Mouse (Mus musculus) liver, embryonic 12.5 days (tissue): ENCODE measurements around the gene B3galt4. TPM values are rescaled to one million over a fixed set of nuclear protein-coding genes. Genes with fewer than 3 reads are reported as not detected.
A peak's percentile ranks its signal among the peaks of the same experiment; 100 is the strongest.

ENCODE experiments used
- ATAC-seq: fragments of 200-750 bp; cut with Nextera tagmentation; 2 replicates; pipeline ENCODE4 v1.8.0; 2017; ENCODE audit warnings: moderate number of reproducible peaks, mild to moderate bottlenecking, moderate library complexity
- H3K27ac ChIP-seq: fragments of 300-500 bp; sonication (generic); 2 replicates; pipeline ENCODE4 v1.5.1; 2016; ENCODE audit warnings: mild to moderate bottlenecking
- H3K27me3 ChIP-seq: fragments of 300-500 bp; sonication (generic); replicated peaks from 2 replicates; pipeline ENCODE4 v1.6.1; 2016; ENCODE audit warnings: mild to moderate bottlenecking, moderate library complexity
- H3K36me3 ChIP-seq: fragments of 300-500 bp; sonication (generic); 2 replicates; pipeline ENCODE4 v1.6.1; 2016; ENCODE audit warnings: mild to moderate bottlenecking, moderate library complexity
- H3K4me1 ChIP-seq: fragments of 300-500 bp; sonication (generic); 2 replicates; pipeline ENCODE4 v1.6.1; 2016
- H3K4me2 ChIP-seq: fragments of 300-500 bp; sonication (generic); 2 replicates; pipeline ENCODE4 v1.6.1; 2016; ENCODE audit warnings: mild to moderate bottlenecking, moderate library complexity
- H3K4me3 ChIP-seq: fragments of 300-500 bp; sonication (generic); 2 replicates; pipeline ENCODE4 v1.5.1; 2016; ENCODE audit warnings: mild to moderate bottlenecking, moderate library complexity
- H3K9ac ChIP-seq: fragments of 300-500 bp; sonication (generic); 2 replicates; pipeline ENCODE4 v1.6.1; 2016; ENCODE audit warnings: mild to moderate bottlenecking, moderate library complexity
- H3K9me3 ChIP-seq: fragments of 300-500 bp; sonication (generic); replicated peaks from 2 replicates; pipeline ENCODE4 v1.6.1; 2016; ENCODE audit warnings: mild to moderate bottlenecking, moderate library complexity
- WGBS: fragments of 180-500 bp; shearing (Covaris S2); methylation state at CpG from one replicate; pipeline ENCODE4 v1.1.7; 2016; ENCODE audit not compliant: insufficient replicate concordance; 5-methylcytosine and 5-hydroxymethylcytosine counted together
- polyA plus RNA-seq: library from polyadenylated mRNA; unstranded; fragments of >200 nt; fragmentation: Nextera tagmentation; extraction: Ambion mirVana; gene quantifications from 2 replicates; pipeline ENCODE4 v1.2.1, GENCODE M21; 2016

B3galt4 gene
- polyA plus RNA-seq, 1 experiment from 2014 or later = 2.6 TPM

- no peak overlapping the region for H3K4me3 ChIP-seq
- H3K4me1 ChIP-seq = peaks cover 44% of the 10 kb centered on the region
- no peaks in the 10 kb centered on the region for H3K9me3 ChIP-seq
- H3K4me2 ChIP-seq = no peak overlapping the region
- peaks cover 69% of the 10 kb centered on the region for H3K36me3 ChIP-seq
- no peak overlapping the region for H3K9ac ChIP-seq
- WGBS = 85% methylated on average over 15 of the region's 15 CpGs
- H3K27ac ChIP-seq = no peak overlapping the region
- H3K27me3 ChIP-seq = no peaks in the 10 kb centered on the region
- ATAC-seq = no peak
These were observed 14.3 kb downstream of the B3galt4 start for GRCm38 (mm10) chr17:33936993-33937392.

- Histone ChIP-seq H3K27ac (no peak overlapping the region), H3K4me2 (no peak overlapping the region), H3K4me1 (peaks cover 45% of the 10 kb centered on the region), H3K9ac (no peak overlapping the region), H3K36me3 (peaks cover 68% of the 10 kb centered on the region), H3K4me3 (no peak overlapping the region), H3K9me3 (no peaks in the 10 kb centered on the region), H3K27me3 (no peaks in the 10 kb centered on the region)
- 83% methylated on average over 21 of the region's 21 CpGs for WGBS
- no peak for ATAC-seq
These were observed 15.7 kb downstream of the B3galt4 start for GRCm38 (mm10) chr17:33935422-33936055.

- ATAC-seq = no peak
- WGBS = 85% methylated on average over 15 of the region's 15 CpGs
- Histone ChIP-seq H3K9me3 (no peaks in the 10 kb centered on the region), H3K27ac (no peak overlapping the region), H3K4me2 (no peak overlapping the region), H3K4me1 (peaks cover 44% of the 10 kb centered on the region), H3K36me3 (peaks cover 57% of the 10 kb centered on the region), H3K4me3 (no peak overlapping the region), H3K27me3 (no peaks in the 10 kb centered on the region), H3K9ac (no peak overlapping the region)
These were observed 18.3 kb downstream of the B3galt4 start for GRCm38 (mm10) chr17:33932970-33933369.

- Histone ChIP-seq H3K4me3 (no peak overlapping the region), H3K4me2 (no peak overlapping the region), H3K4me1 (peaks cover 49% of the 10 kb centered on the region), H3K9me3 (no peaks in the 10 kb centered on the region), H3K27ac (no peak overlapping the region), H3K9ac (no peak overlapping the region), H3K36me3 (peaks cover 58% of the 10 kb centered on the region), H3K27me3 (no peaks in the 10 kb centered on the region)
- no peak for ATAC-seq
- WGBS = 85% methylated on average over 14 of the region's 14 CpGs
These were observed 18.8 kb downstream of the B3galt4 start for GRCm38 (mm10) chr17:33932448-33932847.

- no peaks in the 10 kb centered on the region for H3K9me3 ChIP-seq
- ATAC-seq = no peak
- peaks cover 49% of the 10 kb centered on the region for H3K4me1 ChIP-seq
- no peak overlapping the region for H3K4me2 ChIP-seq
- WGBS = 91% methylated on average over 11 of the region's 11 CpGs
- no peak overlapping the region for H3K27ac ChIP-seq
- no peaks in the 10 kb centered on the region for H3K27me3 ChIP-seq
- H3K9ac ChIP-seq = no peak overlapping the region
- H3K4me3 ChIP-seq = no peak overlapping the region
- H3K36me3 ChIP-seq = peaks cover 57% of the 10 kb centered on the region
These were observed 19.3 kb downstream of the B3galt4 start for GRCm38 (mm10) chr17:33931947-33932346.

GRCm38 (mm10) chr17:33931159-33931866, 20.0 kb downstream of the B3galt4 start:
- peak overlapping the region; percentile 96 for H3K9ac ChIP-seq

GRCm38 (mm10) chr17:33930280-33931158, 20.8 kb downstream of the B3galt4 start:
- Histone ChIP-seq H3K9ac (peak overlapping the region; percentile 96), H3K4me3 (peak overlapping the region; percentile 92), H3K4me2 (peak overlapping the region; percentile 100), H3K36me3 (peaks cover 60% of the 10 kb centered on the region), H3K4me1 (peaks cover 57% of the 10 kb centered on the region), H3K9me3 (no peaks in the 10 kb centered on the region), H3K27ac (peak overlapping the region; percentile 96), H3K27me3 (no peaks in the 10 kb centered on the region)
- peak; percentile 19; the same call in 1 of the 2 replicates for ATAC-seq
- under 1% methylated on average over 45 of the region's 45 CpGs for WGBS

More at GRCm38 (mm10) chr17:33931159-33931866, 20.0 kb downstream of the B3galt4 start:
- H3K36me3 ChIP-seq = peaks cover 59% of the 10 kb centered on the region
- H3K27me3 ChIP-seq = no peaks in the 10 kb centered on the region
- H3K9me3 ChIP-seq = no peaks in the 10 kb centered on the region
- ATAC-seq = no peak
- H3K4me3 ChIP-seq = peak overlapping the region; percentile 92
- peak overlapping the region; percentile 67 for H3K27ac ChIP-seq
- H3K4me1 ChIP-seq = peaks cover 52% of the 10 kb centered on the region
- 38% methylated on average over 18 of the region's 18 CpGs for WGBS
- H3K4me2 ChIP-seq = peak overlapping the region; percentile 100

GRCm38 (mm10) chr17:33929371-33930279, 21.7 kb downstream of the B3galt4 start, which contains the start of gene Rgl2:
Rgl2 (plus strand) TSS chr17:33929543.
- Histone ChIP-seq H3K4me2 (peak within 1 kb of the TSS; percentile 100), H3K4me1 (peaks cover 63% of the 10 kb centered on the region), H3K36me3 (peaks cover 58% of the 10 kb centered on the region), H3K4me3 (peak within 1 kb of the TSS; percentile 92), H3K9me3 (no peaks in the 10 kb centered on the region), H3K27me3 (no peaks in the 10 kb centered on the region), H3K27ac (peak within 1 kb of the TSS; percentile 96), H3K9ac (peak within 1 kb of the TSS; percentile 96)
- under 1% methylated on average over 78 of the region's 80 CpGs for WGBS
- peak; percentile 78 for ATAC-seq

GRCm38 (mm10) chr17:33928251-33928947, 22.9 kb downstream of the B3galt4 start:
- H3K4me1 ChIP-seq = peaks cover 76% of the 10 kb centered on the region
- no peak for ATAC-seq
- peak overlapping the region; percentile 96 for H3K27ac ChIP-seq
- H3K27me3 ChIP-seq = no peaks in the 10 kb centered on the region
- H3K9me3 ChIP-seq = no peaks in the 10 kb centered on the region
- H3K4me2 ChIP-seq = peak overlapping the region; percentile 100
- peak overlapping the region; percentile 96 for H3K9ac ChIP-seq
- H3K4me3 ChIP-seq = peak overlapping the region; percentile 92
- WGBS = 50% methylated on average over 21 of the region's 21 CpGs
- peaks cover 46% of the 10 kb centered on the region for H3K36me3 ChIP-seq

GRCm38 (mm10) chr17:33926207-33926932, 24.9 kb downstream of the B3galt4 start:
- H3K27ac ChIP-seq = no peak overlapping the region
- peaks cover 30% of the 10 kb centered on the region for H3K36me3 ChIP-seq
- H3K9me3 ChIP-seq = no peaks in the 10 kb centered on the region
- ATAC-seq = no peak
- WGBS = 72% methylated on average over 17 of the region's 17 CpGs
- no peak overlapping the region for H3K4me2 ChIP-seq
- H3K4me1 ChIP-seq = peaks cover 66% of the 10 kb centered on the region
- no peak overlapping the region for H3K4me3 ChIP-seq
- no peaks in the 10 kb centered on the region for H3K27me3 ChIP-seq
- no peak overlapping the region for H3K9ac ChIP-seq
